Mouse (Mus musculus) brain, embryonic 14.5 days (tissue): Measurements from ENCODE around the gene Abtb2. TPM values are rescaled to one million over a fixed set of nuclear protein-coding genes. Genes with fewer than 3 reads are reported as not detected.

ENCODE experiments used
- DNase-seq: peaks from one replicate; pipeline ENCODE4 v3.0.0-alpha.2; 2011; ENCODE audit warnings: low read depth
- CTCF ChIP-seq: fragments of 200-500 bp; IDR thresholded peaks from 2 replicates; pipeline ENCODE4 v1.5.1; 2012; ENCODE audit warnings: inconsistent platforms, mild to moderate bottlenecking, moderate library complexity, borderline replicate concordance; ENCODE audit not compliant: insufficient read depth, insufficient read length; ENCODE audit errors: extremely low read depth
- POLR2A ChIP-seq: fragments of 200-500 bp; IDR thresholded peaks from 2 replicates; pipeline ENCODE4 v1.6.1; 2012; ENCODE audit warnings: mild to moderate bottlenecking, inconsistent platforms, borderline replicate concordance; ENCODE audit not compliant: poor library complexity, insufficient read depth, insufficient read length, severe bottlenecking; ENCODE audit errors: extremely low read depth
- polyA plus RNA-seq: library from polyadenylated mRNA; depleted of rRNA; stranded (reverse); fragments of >200 nt; gene quantifications from 2 replicates; pipeline ENCODE4 v1.2.3, GENCODE M21; 2012; rRNA removed

Gene Abtb2
- polyA plus RNA-seq, 1 experiment, result 16.7 TPM

GRCm38 (mm10) chr2:103742821-103743220 is 176.7 kb downstream of the Abtb2 start:
- DNase-seq, result no peak
- TF ChIP-seq CTCF (no peak), POLR2A (no peak)

- DNase-seq, result no peak
- TF ChIP-seq CTCF (no peak), POLR2A (no peak)
These were observed 177.4 kb downstream of the Abtb2 start for GRCm38 (mm10) chr2:103743536-103743935.

- TF ChIP-seq POLR2A, result no peak
- peak; percentile 83; the same call in 1 of the 2 replicates for TF ChIP-seq CTCF
- DNase-seq, result peak; percentile 81
These were observed 177.9 kb downstream of the Abtb2 start for GRCm38 (mm10) chr2:103743988-103744387.

GRCm38 (mm10) chr2:103745481-103745880 is 179.4 kb downstream of the Abtb2 start:
- peak; percentile 49 for DNase-seq
- TF ChIP-seq CTCF, result no peak
- TF ChIP-seq POLR2A, result no peak

GRCm38 (mm10) chr2:103746096-103746495 is 180.0 kb downstream of the Abtb2 start:
- TF ChIP-seq CTCF, result no peak
- TF ChIP-seq POLR2A, result no peak
- DNase-seq, result no peak

- TF ChIP-seq CTCF (no peak), POLR2A (no peak)
- no peak for DNase-seq
These were observed 180.7 kb downstream of the Abtb2 start for GRCm38 (mm10) chr2:103746761-103747160.

- TF ChIP-seq POLR2A (no peak), CTCF (no peak)
- no peak for DNase-seq
These were observed 181.8 kb downstream of the Abtb2 start for GRCm38 (mm10) chr2:103747891-103748290.

- TF ChIP-seq POLR2A (no peak), CTCF (no peak)
These were observed 183.0 kb downstream of the Abtb2 start for GRCm38 (mm10) chr2:103749091-103749490.

GRCm38 (mm10) chr2:103751771-103752170 is 185.7 kb downstream of the Abtb2 start:
- TF ChIP-seq CTCF, result no peak
- TF ChIP-seq POLR2A, result no peak
- DNase-seq, result no peak

More at GRCm38 (mm10) chr2:103749091-103749490, 183.0 kb downstream of the Abtb2 start:
- no peak for DNase-seq

GRCm38 (mm10) chr2:103754614-103755013 is 188.5 kb downstream of the Abtb2 start:
- DNase-seq, result no peak
- no peak for TF ChIP-seq CTCF
- TF ChIP-seq POLR2A, result no peak

- TF ChIP-seq POLR2A (no peak), CTCF (no peak)
- no peak for DNase-seq
These were observed 189.5 kb downstream of the Abtb2 start for GRCm38 (mm10) chr2:103755458-103756085.

- TF ChIP-seq POLR2A, result no peak
- no peak for TF ChIP-seq CTCF
These were observed 194.3 kb downstream of the Abtb2 start for GRCm38 (mm10) chr2:103760421-103760820.

GRCm38 (mm10) chr2:103760906-103761716 is 195.0 kb downstream of the Abtb2 start, which contains the start of gene Nat10:
Gene Nat10 (minus strand): TSS chr2:103761270.
- TF ChIP-seq CTCF (no peak), POLR2A (0 out of 2 replicates have a peak, but pooled peaks have one; percentile 19)
- peak; percentile 100 for DNase-seq

More at GRCm38 (mm10) chr2:103760421-103760820, 194.3 kb downstream of the Abtb2 start:
- DNase-seq, result peak; percentile 20

- DNase-seq, result no peak
- no peak for TF ChIP-seq CTCF
- TF ChIP-seq POLR2A, result no peak
These were observed 195.9 kb downstream of the Abtb2 start for GRCm38 (mm10) chr2:103761993-103762392.

GRCm38 (mm10) chr2:103762492-103762891 is 196.4 kb downstream of the Abtb2 start:
- no peak for DNase-seq
- no peak for TF ChIP-seq CTCF

Other genes with a start within 250 kb of the Abtb2 start
- gene Elf5, start 154.6 kb upstream of the Abtb2 start, polyA plus RNA-seq, result 0.06 and 0.11 TPM in 2 replicates
- gene Cat, start 81.2 kb upstream of the Abtb2 start, polyA plus RNA-seq, result 46.8 and 62.1 TPM in 2 replicates
- 58.0 and 74.1 TPM in 2 replicates for gene Nat10, start 195.0 kb downstream of the Abtb2 start, polyA plus RNA-seq
- 331 and 389 TPM in 2 replicates for gene Caprin1, start 231.3 kb downstream of the Abtb2 start, polyA plus RNA-seq